Mouse (Mus musculus): Measurements from ENCODE around the gene Psat1. TPM values are rescaled to one million over a fixed set of nuclear protein-coding genes. Genes with fewer than 3 reads are reported as not detected.

The Psat1 gene
- polyA plus RNA-seq, 1 experiment from 2014 or later, result 76.2 TPM

GRCm38 (mm10) chr19:15923426-15923825 lies 23.7 kb downstream of the Psat1 start:
- H3K27me3 ChIP-seq, result peaks cover 7% of the 10 kb centered on the region; the same call in 1 of the 2 replicates
- ATAC-seq (ENCODE audit: low read depth), result no peak
- H3K9ac ChIP-seq, result peak overlapping the region; percentile 72
- H3K4me3 ChIP-seq, result peak overlapping the region; percentile 54
- H3K9me3 ChIP-seq, result no peaks in the 10 kb centered on the region
- peak overlapping the region; percentile 84; the same call in 1 of the 2 replicates for H3K27ac ChIP-seq (replicated peaks)
- peaks cover 29% of the 10 kb centered on the region for H3K4me1 ChIP-seq (replicated peaks)
- 30% methylated on average over 9 of the region's 9 CpGs for WGBS
- peaks cover 10% of the 10 kb centered on the region; the same call in 1 of the 2 replicates for H3K36me3 ChIP-seq
- H3K4me2 ChIP-seq, result peak overlapping the region; percentile 81

- WGBS, result 94% methylated on average over 7 of the region's 7 CpGs
- Histone ChIP-seq H3K27me3 (no peaks in the 10 kb centered on the region), H3K4me1 (replicated peaks) (peaks cover 16% of the 10 kb centered on the region), H3K27ac (replicated peaks) (no peak overlapping the region), H3K9me3 (no peaks in the 10 kb centered on the region), H3K9ac (no peak overlapping the region), H3K4me3 (no peak overlapping the region), H3K4me2 (no peak overlapping the region), H3K36me3 (peaks cover 42% of the 10 kb centered on the region)
- no peak for ATAC-seq (ENCODE audit: low read depth)
Measured at GRCm38 (mm10) chr19:15919336-15919735, 27.8 kb downstream of the Psat1 start.

GRCm38 (mm10) chr19:15918111-15918510 lies 29.0 kb downstream of the Psat1 start:
- Histone ChIP-seq H3K27ac (replicated peaks) (no peak overlapping the region), H3K9ac (no peak overlapping the region), H3K4me1 (replicated peaks) (peaks cover 8% of the 10 kb centered on the region), H3K36me3 (peaks cover 53% of the 10 kb centered on the region), H3K4me2 (no peak overlapping the region), H3K4me3 (no peak overlapping the region), H3K9me3 (no peaks in the 10 kb centered on the region), H3K27me3 (no peaks in the 10 kb centered on the region)
- WGBS, result 95% methylated on average over 7 of the region's 7 CpGs
- ATAC-seq (ENCODE audit: low read depth), result no peak

DNA sequence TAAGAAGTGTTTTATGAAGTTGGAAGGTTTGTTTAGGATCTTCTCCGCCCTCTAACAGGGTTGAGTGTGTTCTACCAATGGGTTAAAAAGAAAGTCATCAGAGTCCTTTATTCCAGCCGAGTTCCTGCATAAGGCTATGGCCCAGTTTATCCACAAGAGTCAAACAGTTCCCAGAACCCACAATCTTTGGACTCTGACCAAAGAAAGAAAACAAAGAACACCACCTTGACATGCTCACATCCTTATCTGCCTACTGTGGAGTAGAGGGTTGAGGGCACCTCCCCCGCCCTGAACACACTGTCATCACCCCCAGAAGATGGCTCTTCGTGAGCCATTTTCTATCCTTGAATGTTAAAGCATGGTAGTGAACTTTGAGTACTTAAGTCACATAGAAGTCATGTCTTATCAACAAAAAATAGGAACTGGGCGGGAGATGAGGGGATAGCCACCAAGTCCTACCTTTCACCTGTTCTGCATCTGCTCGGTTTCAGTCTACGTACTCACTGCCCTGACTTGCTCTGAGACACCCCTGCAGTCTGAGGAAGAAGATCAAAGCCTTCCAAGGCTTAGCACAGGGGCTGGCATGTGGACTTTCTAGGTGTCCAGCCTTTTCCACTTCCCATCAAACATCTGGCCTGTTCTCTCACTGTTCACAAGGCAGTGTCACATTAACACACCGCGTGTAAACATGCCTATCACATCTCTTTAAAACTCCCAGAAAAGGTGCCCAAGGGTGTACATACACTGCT lies 33.7 kb downstream of the Psat1 start:
- ATAC-seq (ENCODE audit: low read depth), result no peak
- Histone ChIP-seq H3K27me3 (no peaks in the 10 kb centered on the region), H3K4me3 (no peak overlapping the region), H3K27ac (replicated peaks) (no peak overlapping the region), H3K9me3 (no peaks in the 10 kb centered on the region), H3K4me1 (replicated peaks) (no peaks in the 10 kb centered on the region), H3K4me2 (no peak overlapping the region), H3K36me3 (peaks cover 81% of the 10 kb centered on the region), H3K9ac (no peak overlapping the region)
- WGBS, result 93% methylated on average over 9 of the region's 9 CpGs

- H3K9ac ChIP-seq, result no peak overlapping the region
- H3K27ac ChIP-seq (replicated peaks), result no peak overlapping the region
- no peak overlapping the region for H3K4me2 ChIP-seq
- no peak for ATAC-seq (ENCODE audit: low read depth)
- no peaks in the 10 kb centered on the region for H3K9me3 ChIP-seq
- H3K4me1 ChIP-seq (replicated peaks), result no peaks in the 10 kb centered on the region
- no peak overlapping the region for H3K4me3 ChIP-seq
- H3K27me3 ChIP-seq, result no peaks in the 10 kb centered on the region
- peaks cover 80% of the 10 kb centered on the region for H3K36me3 ChIP-seq
- 94% methylated on average over 5 of the region's 5 CpGs for WGBS
Measured at GRCm38 (mm10) chr19:15911441-15911840, 35.7 kb downstream of the Psat1 start.

- no peak overlapping the region for H3K9ac ChIP-seq
- no peak overlapping the region for H3K27ac ChIP-seq (replicated peaks)
- H3K4me2 ChIP-seq, result no peak overlapping the region
- WGBS, result 90% methylated on average over 3 of the region's 3 CpGs
- H3K27me3 ChIP-seq, result no peaks in the 10 kb centered on the region
- H3K4me1 ChIP-seq (replicated peaks), result no peaks in the 10 kb centered on the region
- no peaks in the 10 kb centered on the region for H3K9me3 ChIP-seq
- H3K4me3 ChIP-seq, result no peak overlapping the region
- ATAC-seq (ENCODE audit: low read depth), result no peak
- H3K36me3 ChIP-seq, result peaks cover 79% of the 10 kb centered on the region
Measured at GRCm38 (mm10) chr19:15910987-15911386, 36.1 kb downstream of the Psat1 start.

- no peak for ATAC-seq (ENCODE audit: low read depth)
- no peaks in the 10 kb centered on the region for H3K9me3 ChIP-seq
- H3K27ac ChIP-seq (replicated peaks), result no peak overlapping the region
- H3K27me3 ChIP-seq, result no peaks in the 10 kb centered on the region
- H3K9ac ChIP-seq, result no peak overlapping the region
- WGBS, result 100% methylated on average over 1 of the region's 1 CpGs
- no peak overlapping the region for H3K4me3 ChIP-seq
- no peak overlapping the region for H3K4me2 ChIP-seq
- peaks cover 84% of the 10 kb centered on the region for H3K36me3 ChIP-seq
- no peaks in the 10 kb centered on the region for H3K4me1 ChIP-seq (replicated peaks)
Measured at GRCm38 (mm10) chr19:15910488-15910887, 36.6 kb downstream of the Psat1 start.

DNA sequence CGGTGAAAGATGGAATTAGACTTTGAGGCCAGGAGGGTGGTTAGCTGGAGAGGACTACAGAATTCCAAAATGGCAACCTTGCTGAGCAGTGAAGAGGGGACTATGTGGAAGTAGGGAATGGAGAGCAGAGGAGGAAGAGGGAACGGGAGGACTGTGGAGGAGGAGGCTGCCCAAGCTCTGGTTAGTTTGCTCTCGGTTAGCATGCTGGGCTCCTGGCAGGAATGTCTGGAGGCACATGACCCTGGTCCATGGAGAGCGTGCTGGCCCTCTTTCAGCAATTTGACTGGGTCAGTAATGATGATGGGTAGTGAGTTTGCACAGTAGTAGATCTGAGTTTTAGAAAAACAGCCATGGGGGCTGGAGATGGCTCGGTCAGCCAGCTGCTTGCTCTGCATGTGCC lies 39.1 kb downstream of the Psat1 start:
- no peak overlapping the region for H3K4me2 ChIP-seq
- no peak overlapping the region for H3K4me3 ChIP-seq
- no peak for ATAC-seq (ENCODE audit: low read depth)
- H3K9me3 ChIP-seq, result no peaks in the 10 kb centered on the region
- no peak overlapping the region for H3K27ac ChIP-seq (replicated peaks)
- H3K27me3 ChIP-seq, result no peaks in the 10 kb centered on the region
- H3K9ac ChIP-seq, result no peak overlapping the region
- H3K36me3 ChIP-seq, result peaks cover 65% of the 10 kb centered on the region
- peaks cover 13% of the 10 kb centered on the region for H3K4me1 ChIP-seq (replicated peaks)
- WGBS, result 54% methylated on average over 5 of the region's 5 CpGs

DNA sequence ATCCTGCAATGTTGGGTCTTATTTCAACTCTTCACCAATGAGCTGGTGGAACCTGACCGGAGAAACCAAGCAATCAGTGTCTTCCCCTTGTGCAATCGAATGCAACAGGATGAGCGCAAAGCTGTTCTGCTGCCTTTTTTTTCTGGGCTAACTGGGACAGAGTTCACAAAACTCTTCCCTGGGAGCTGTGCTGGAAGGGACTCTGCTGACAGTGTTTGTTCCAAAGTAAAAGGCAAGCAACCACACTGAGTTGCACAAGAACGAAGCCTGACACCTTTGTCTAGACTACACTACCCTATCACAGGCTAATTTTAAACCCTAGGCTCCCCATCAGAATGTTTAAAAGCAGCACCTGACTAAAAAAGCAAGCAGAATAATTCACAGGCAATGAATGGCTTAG lies 42.4 kb downstream of the Psat1 start:
- peaks cover 14% of the 10 kb centered on the region for H3K4me1 ChIP-seq (replicated peaks)
- peaks cover 41% of the 10 kb centered on the region for H3K36me3 ChIP-seq
- no peak overlapping the region for H3K27ac ChIP-seq (replicated peaks)
- no peaks in the 10 kb centered on the region for H3K27me3 ChIP-seq
- no peak overlapping the region for H3K4me3 ChIP-seq
- no peaks in the 10 kb centered on the region for H3K9me3 ChIP-seq
- no peak overlapping the region for H3K4me2 ChIP-seq
- ATAC-seq (ENCODE audit: low read depth), result no peak
- no peak overlapping the region for H3K9ac ChIP-seq
- WGBS, result 93% methylated on average over 4 of the region's 4 CpGs

DNA sequence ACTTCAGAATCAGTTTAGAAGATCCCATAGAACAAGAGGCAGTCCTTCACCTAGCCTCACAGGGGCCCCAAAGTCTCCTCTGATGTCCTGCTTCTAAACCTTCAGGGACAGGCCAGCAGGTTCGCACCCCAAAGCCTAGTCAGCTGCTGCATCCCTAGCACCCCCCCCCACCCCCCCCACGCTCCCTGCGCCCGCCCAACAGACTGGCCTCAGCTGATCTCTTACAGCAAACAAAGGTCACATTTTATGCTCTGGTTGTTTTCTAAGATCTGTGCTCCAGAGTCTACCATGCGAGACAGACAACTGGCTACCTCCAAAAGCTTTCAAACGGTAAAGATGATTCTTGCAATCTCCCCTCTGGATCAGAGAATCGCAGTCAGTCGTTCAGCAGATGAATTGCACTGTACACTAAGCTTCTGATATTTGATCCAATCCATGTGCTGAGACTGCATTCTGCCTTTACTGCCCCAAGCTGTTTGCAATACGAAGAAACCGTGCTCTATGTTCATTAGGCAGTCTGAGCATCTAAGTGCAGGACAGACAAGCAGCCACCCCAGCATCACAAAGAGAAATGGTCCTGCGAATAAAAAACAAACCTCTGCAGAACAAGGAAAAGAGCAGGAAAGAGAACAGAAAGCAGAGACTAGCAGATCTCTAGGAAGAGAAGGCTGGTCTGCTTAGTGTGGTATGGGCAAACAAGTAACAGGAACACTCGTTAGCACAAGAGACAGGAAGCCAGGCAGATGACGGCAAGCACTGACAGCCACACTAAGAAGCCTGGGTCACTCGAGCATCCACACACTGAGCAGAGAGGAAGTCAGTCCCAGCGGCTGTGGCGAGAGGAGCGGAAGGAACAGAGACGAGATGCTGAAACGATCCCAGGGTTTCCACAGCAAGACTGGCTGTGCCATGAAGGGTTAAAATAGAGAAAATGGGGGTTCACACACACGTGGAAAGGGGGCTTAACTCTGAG lies 43.3 kb downstream of the Psat1 start:
- Histone ChIP-seq H3K4me1 (replicated peaks) (peaks cover 14% of the 10 kb centered on the region), H3K9me3 (no peaks in the 10 kb centered on the region), H3K36me3 (peaks cover 31% of the 10 kb centered on the region), H3K27me3 (no peaks in the 10 kb centered on the region), H3K27ac (replicated peaks) (no peak overlapping the region; the same call in 1 of the 2 replicates), H3K4me3 (no peak overlapping the region), H3K9ac (peak overlapping the region; percentile 3), H3K4me2 (0 out of 2 replicates have a peak overlapping the region, but pooled peaks have one; percentile 9)
- WGBS, result 39% methylated on average over 20 of the region's 20 CpGs
- ATAC-seq (ENCODE audit: low read depth), result peak; percentile 81

DNA sequence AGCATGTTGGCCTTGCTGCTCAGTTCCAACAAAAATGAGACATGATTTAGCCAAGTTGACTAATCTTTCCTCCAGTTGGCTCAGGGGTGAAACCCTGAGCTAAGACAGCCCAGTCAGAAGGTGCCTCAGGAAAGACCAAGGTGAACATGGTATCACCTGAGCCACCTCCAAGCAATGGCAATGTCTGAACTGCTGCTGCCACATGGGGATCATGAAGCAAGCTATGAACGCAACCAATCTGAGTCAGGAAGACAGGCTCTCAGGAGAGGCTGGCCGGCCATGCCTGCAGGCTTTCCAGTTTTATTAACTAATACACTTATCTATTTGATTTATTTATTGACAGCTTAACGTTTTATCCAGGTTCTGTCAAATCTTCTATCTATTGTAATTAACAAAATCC lies 51.5 kb downstream of the Psat1 start:
- Histone ChIP-seq H3K27ac (replicated peaks) (no peak overlapping the region), H3K36me3 (no peaks in the 10 kb centered on the region), H3K4me3 (no peak overlapping the region), H3K9ac (no peak overlapping the region), H3K9me3 (no peaks in the 10 kb centered on the region; the same call in 1 of the 2 replicates), H3K4me2 (no peak overlapping the region), H3K4me1 (replicated peaks) (no peaks in the 10 kb centered on the region), H3K27me3 (no peaks in the 10 kb centered on the region)
- WGBS, result 83% methylated on average over 3 of the region's 3 CpGs
- no peak for ATAC-seq (ENCODE audit: low read depth)

GRCm38 (mm10) chr19:15892146-15892545 lies 55.0 kb downstream of the Psat1 start:
- ATAC-seq (ENCODE audit: low read depth), result no peak
- Histone ChIP-seq H3K27ac (replicated peaks) (no peak overlapping the region), H3K4me3 (no peak overlapping the region), H3K4me1 (replicated peaks) (no peaks in the 10 kb centered on the region), H3K36me3 (no peaks in the 10 kb centered on the region), H3K27me3 (no peaks in the 10 kb centered on the region), H3K9me3 (no peaks in the 10 kb centered on the region; the same call in 1 of the 2 replicates), H3K4me2 (no peak overlapping the region), H3K9ac (no peak overlapping the region)
- 95% methylated on average over 4 of the region's 4 CpGs for WGBS
